Mouse (Mus musculus) limb, embryonic 15.5 days (tissue): Measurements from ENCODE around the gene 2010111I01Rik. TPM values are rescaled to one million over a fixed set of nuclear protein-coding genes. Genes with fewer than 3 reads are reported as not detected.
"Not testable (repeated sequence)": the region's sequence is repeated elsewhere in the genome, so short reads cannot be mapped to it uniquely, and the experiment has no call there.

Experiments used
- ATAC-seq: fragments of 200-750 bp; cut with Nextera tagmentation; 2 replicates; pipeline ENCODE4 v1.8.0; 2017; ENCODE audit warnings: low read depth, moderate TSS enrichment; ENCODE audit not compliant: insufficient number of reproducible peaks, low FRiP score, low TSS enrichment
- H3K27ac ChIP-seq: fragments of 300-500 bp; sonication (generic); 2 replicates; pipeline ENCODE4 v1.5.1; 2015; ENCODE audit warnings: moderate library complexity, mild to moderate bottlenecking, inconsistent platforms
- H3K27me3 ChIP-seq: fragments of 300-500 bp; sonication (generic); 2 replicates; pipeline ENCODE4 v1.6.1; 2015; ENCODE audit warnings: inconsistent platforms
- H3K36me3 ChIP-seq: fragments of 300-500 bp; sonication (generic); 2 replicates; pipeline ENCODE4 v1.6.1; 2015; ENCODE audit warnings: inconsistent platforms
- H3K4me1 ChIP-seq: fragments of 300-500 bp; sonication (generic); 2 replicates; pipeline ENCODE4 v1.6.1; 2015; ENCODE audit warnings: inconsistent platforms
- H3K4me2 ChIP-seq: fragments of 300-500 bp; sonication (generic); 2 replicates; pipeline ENCODE4 v1.6.1; 2015; ENCODE audit warnings: mild to moderate bottlenecking, inconsistent platforms
- H3K4me3 ChIP-seq: fragments of 300-500 bp; sonication (generic); 2 replicates; pipeline ENCODE4 v1.5.1; 2015; ENCODE audit warnings: mild to moderate bottlenecking, inconsistent platforms
- H3K9ac ChIP-seq: fragments of 300-500 bp; sonication (generic); 2 replicates; pipeline ENCODE4 v1.6.1; 2015; ENCODE audit warnings: inconsistent platforms
- H3K9me3 ChIP-seq: fragments of 300-500 bp; sonication (generic); 2 replicates; pipeline ENCODE4 v1.6.1; 2016; ENCODE audit warnings: inconsistent platforms
- WGBS: fragments of 180-500 bp; shearing (Covaris S2); methylation state at CpG from one replicate; pipeline ENCODE4 v1.1.7; 2015; 5-methylcytosine and 5-hydroxymethylcytosine counted together
- polyA plus RNA-seq: library from polyadenylated mRNA; unstranded; fragments of >200 nt; fragmentation: Nextera tagmentation; extraction: Ambion mirVana; gene quantifications from 2 replicates; pipeline ENCODE4 v1.2.1, GENCODE M21; 2015

The 2010111I01Rik gene
- polyA plus RNA-seq, 1 experiment from 2014 or later: 240 TPM

GRCm38 (mm10) chr13:63313247-63313646 lies 348.6 kb downstream of the 2010111I01Rik start:
- Histone ChIP-seq H3K9ac (no peak overlapping the region), H3K4me3 (no peak overlapping the region), H3K9me3 (no peaks in the 10 kb centered on the region), H3K4me1 (peaks cover 17% of the 10 kb centered on the region), H3K27ac (no peak overlapping the region; the same call in 1 of the 2 replicates), H3K36me3 (peaks cover 13% of the 10 kb centered on the region; the same call in 1 of the 2 replicates), H3K27me3 (no peaks in the 10 kb centered on the region), H3K4me2 (no peak overlapping the region)
- ATAC-seq: no peak
- 94% methylated on average over 1 of the region's 1 CpGs for WGBS

- no peak overlapping the region for H3K4me2 ChIP-seq
- peaks cover 11% of the 10 kb centered on the region; the same call in 1 of the 2 replicates for H3K36me3 ChIP-seq
- H3K9ac ChIP-seq: no peak overlapping the region
- no peak for ATAC-seq
- H3K4me1 ChIP-seq: peaks cover 17% of the 10 kb centered on the region
- no peak overlapping the region for H3K4me3 ChIP-seq
- 66% methylated on average over 12 of the region's 12 CpGs for WGBS
- H3K27me3 ChIP-seq: no peaks in the 10 kb centered on the region
- no peaks in the 10 kb centered on the region for H3K9me3 ChIP-seq
- H3K27ac ChIP-seq: no peak overlapping the region
Measured at GRCm38 (mm10) chr13:63313748-63314607, 349.3 kb downstream of the 2010111I01Rik start.

DNA sequence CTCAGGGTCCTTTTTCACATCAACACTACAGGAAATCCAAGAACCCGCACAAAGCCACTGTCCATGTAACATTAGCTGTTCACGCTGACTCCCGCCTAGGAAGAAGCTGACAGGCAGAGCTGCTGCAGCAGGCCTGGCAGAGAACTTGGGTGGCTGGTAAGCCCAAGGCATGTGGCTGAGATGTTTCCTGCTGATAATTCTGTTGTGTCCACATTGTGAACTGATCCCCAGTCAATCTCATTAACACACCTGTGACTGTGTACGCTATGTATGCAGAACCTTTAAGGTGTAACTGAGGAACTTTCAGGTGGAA lies 349.9 kb downstream of the 2010111I01Rik start:
- H3K9me3 ChIP-seq: no peaks in the 10 kb centered on the region
- no peak for ATAC-seq
- H3K27me3 ChIP-seq: no peaks in the 10 kb centered on the region
- H3K9ac ChIP-seq: no peak overlapping the region
- peaks cover 17% of the 10 kb centered on the region for H3K4me1 ChIP-seq
- no peak overlapping the region for H3K4me3 ChIP-seq
- H3K27ac ChIP-seq: no peak overlapping the region
- H3K36me3 ChIP-seq: peaks cover 11% of the 10 kb centered on the region; the same call in 1 of the 2 replicates
- WGBS: 72% methylated on average over 4 of the region's 4 CpGs
- H3K4me2 ChIP-seq: no peak overlapping the region

DNA sequence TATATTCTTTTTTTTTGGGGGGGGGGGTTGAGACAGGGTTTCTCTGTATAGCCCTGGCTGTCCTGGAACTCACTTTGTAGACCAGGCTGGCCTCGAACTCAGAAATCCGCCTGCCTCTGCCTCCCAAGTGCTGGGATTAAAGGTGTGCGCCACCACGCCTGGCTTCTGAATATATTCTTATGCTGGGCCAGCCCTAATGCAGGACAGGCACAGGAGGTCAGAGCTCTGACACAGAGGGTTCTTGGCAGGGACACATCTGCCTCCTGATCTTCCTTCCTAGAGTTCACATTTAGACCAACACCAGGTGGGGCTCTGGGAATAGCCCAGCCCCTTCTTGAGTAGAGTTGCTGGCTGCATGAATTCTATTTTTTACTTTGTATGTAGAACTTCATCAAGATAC lies 350.4 kb downstream of the 2010111I01Rik start:
- 96% methylated on average over 4 of the region's 4 CpGs for WGBS

DNA sequence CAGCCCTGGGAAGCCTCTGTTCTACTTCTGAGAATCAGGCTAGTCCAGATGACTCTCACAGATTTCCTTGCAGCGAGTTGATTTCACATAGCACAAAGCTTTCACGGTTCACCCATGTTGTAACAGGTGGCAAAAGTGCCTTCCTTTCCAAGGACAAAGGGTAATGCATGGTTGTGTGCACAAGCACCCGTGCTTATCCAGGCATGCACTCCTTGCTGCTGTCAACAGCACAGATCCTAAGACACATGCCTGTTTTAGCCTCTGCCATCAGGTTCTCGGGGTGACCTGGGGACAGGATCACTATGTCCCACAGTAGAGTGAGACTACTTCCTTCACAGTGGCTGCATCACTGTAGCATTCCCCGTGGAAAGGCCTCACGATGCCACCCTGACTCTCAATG lies 351.1 kb downstream of the 2010111I01Rik start:
- Histone ChIP-seq H3K27ac (no peak overlapping the region), H3K4me3 (no peak overlapping the region), H3K9me3 (no peaks in the 10 kb centered on the region), H3K27me3 (no peaks in the 10 kb centered on the region), H3K4me1 (peaks cover 17% of the 10 kb centered on the region), H3K4me2 (no peak overlapping the region), H3K9ac (no peak overlapping the region), H3K36me3 (peaks cover 11% of the 10 kb centered on the region; the same call in 1 of the 2 replicates)
- ATAC-seq: no peak
- 81% methylated on average over 6 of the region's 6 CpGs for WGBS

More for the DNA sequence above, 350.4 kb downstream of the 2010111I01Rik start:
- not testable (repeated sequence) for H3K9ac ChIP-seq, H3K27me3 ChIP-seq, H3K27ac ChIP-seq, H3K4me2 ChIP-seq, H3K4me3 ChIP-seq, ATAC-seq, H3K9me3 ChIP-seq
- peaks cover 17% of the 10 kb centered on the region for H3K4me1 ChIP-seq
- peaks cover 11% of the 10 kb centered on the region; the same call in 1 of the 2 replicates for H3K36me3 ChIP-seq

GRCm38 (mm10) chr13:63316407-63316806 lies 351.7 kb downstream of the 2010111I01Rik start:
- Histone ChIP-seq H3K4me2 (no peak overlapping the region), H3K4me3 (no peak overlapping the region), H3K9ac (no peak overlapping the region), H3K9me3 (no peaks in the 10 kb centered on the region), H3K27me3 (no peaks in the 10 kb centered on the region), H3K36me3 (peaks cover 7% of the 10 kb centered on the region; the same call in 1 of the 2 replicates), H3K27ac (no peak overlapping the region), H3K4me1 (peaks cover 19% of the 10 kb centered on the region)
- 87% methylated on average over 5 of the region's 5 CpGs for WGBS
- ATAC-seq: no peak

DNA sequence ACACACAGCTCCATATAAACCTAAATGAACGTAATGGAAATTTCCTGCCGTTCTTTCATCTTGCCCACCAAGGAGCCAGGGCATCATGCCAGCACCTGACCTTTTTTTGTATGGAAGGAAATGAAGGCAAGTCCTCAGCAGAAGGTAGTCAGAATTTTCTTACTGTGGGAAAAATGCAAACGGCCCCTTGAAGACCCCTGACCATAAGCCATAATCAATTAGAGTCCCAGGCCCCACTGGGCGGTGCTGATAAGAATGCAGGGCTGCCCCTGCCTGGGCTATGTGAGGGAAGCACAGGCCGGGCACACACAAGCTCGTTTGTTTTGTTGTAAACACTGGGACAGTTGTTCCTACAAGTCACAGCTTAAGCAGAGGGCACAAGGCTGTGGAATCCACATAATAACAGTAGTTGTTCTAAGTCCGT lies 353.0 kb downstream of the 2010111I01Rik start:
- Histone ChIP-seq H3K4me2 (no peak overlapping the region), H3K27me3 (no peaks in the 10 kb centered on the region), H3K4me3 (no peak overlapping the region), H3K27ac (0 out of 2 replicates have a peak overlapping the region, but pooled peaks have one; percentile 48), H3K36me3 (peaks cover 3% of the 10 kb centered on the region; the same call in 1 of the 2 replicates), H3K9ac (no peak overlapping the region), H3K9me3 (no peaks in the 10 kb centered on the region), H3K4me1 (peaks cover 24% of the 10 kb centered on the region)
- WGBS: 42% methylated on average over 7 of the region's 7 CpGs
- no peak for ATAC-seq

DNA sequence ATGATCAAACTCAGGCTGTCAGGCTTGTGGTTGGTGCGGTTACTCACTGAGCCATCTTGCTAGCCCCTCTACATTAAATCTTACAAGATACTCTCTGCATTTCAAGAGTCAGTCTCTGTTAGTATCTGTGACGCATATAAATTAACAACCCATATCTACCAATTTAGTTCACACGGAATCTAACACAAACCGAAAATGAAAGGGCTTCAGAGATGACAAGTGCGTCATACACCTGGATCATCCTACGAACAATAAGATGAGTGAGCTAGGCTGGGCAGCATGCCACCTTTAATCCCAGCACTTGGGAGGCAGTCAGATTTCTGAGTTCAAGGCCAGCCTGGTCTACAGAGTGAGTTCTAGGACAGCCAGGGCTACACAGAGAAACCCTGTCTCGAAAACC lies 355.1 kb downstream of the 2010111I01Rik start:
- H3K36me3 ChIP-seq: peaks cover 3% of the 10 kb centered on the region; the same call in 1 of the 2 replicates
- no peaks in the 10 kb centered on the region for H3K27me3 ChIP-seq
- ATAC-seq: no peak
- no peak overlapping the region for H3K4me2 ChIP-seq
- H3K4me1 ChIP-seq: peaks cover 37% of the 10 kb centered on the region
- 94% methylated on average over 7 of the region's 7 CpGs for WGBS
- H3K9me3 ChIP-seq: no peaks in the 10 kb centered on the region
- H3K4me3 ChIP-seq: no peak overlapping the region
- H3K9ac ChIP-seq: no peak overlapping the region
- H3K27ac ChIP-seq: no peak overlapping the region

GRCm38 (mm10) chr13:63321689-63322088 lies 357.0 kb downstream of the 2010111I01Rik start:
- H3K4me1 ChIP-seq: peaks cover 42% of the 10 kb centered on the region
- WGBS: 72% methylated on average over 5 of the region's 5 CpGs

DNA sequence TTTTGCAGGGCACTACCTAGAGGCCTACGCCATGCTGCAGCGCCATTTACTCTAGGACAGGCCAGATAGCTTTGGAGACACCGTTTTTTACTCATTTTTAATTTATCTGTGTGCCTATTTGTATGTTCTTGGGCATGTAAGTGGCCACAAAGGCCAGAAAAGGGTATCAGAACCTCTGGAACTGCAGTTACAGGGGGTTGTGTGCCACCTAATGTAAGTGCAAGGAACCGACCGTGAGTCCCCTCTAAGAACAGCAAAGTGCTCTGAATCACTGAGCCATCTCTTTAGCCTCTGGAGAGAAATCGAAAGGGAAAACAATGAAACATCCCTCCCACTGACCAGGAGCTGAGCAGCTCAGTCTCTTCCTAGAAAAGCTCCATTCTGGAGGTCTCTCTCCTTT lies 358.1 kb downstream of the 2010111I01Rik start:
- no peak overlapping the region for H3K4me2 ChIP-seq
- no peaks in the 10 kb centered on the region for H3K27me3 ChIP-seq
- no peaks in the 10 kb centered on the region for H3K36me3 ChIP-seq
- no peak overlapping the region for H3K27ac ChIP-seq
- H3K9ac ChIP-seq: no peak overlapping the region
- H3K4me3 ChIP-seq: no peak overlapping the region
- no peaks in the 10 kb centered on the region for H3K9me3 ChIP-seq
- WGBS: 85% methylated on average over 6 of the region's 6 CpGs
- H3K4me1 ChIP-seq: peaks cover 34% of the 10 kb centered on the region
- ATAC-seq: no peak

More at GRCm38 (mm10) chr13:63321689-63322088, 357.0 kb downstream of the 2010111I01Rik start:
- Histone ChIP-seq H3K4me2 (no peak overlapping the region), H3K4me3 (no peak overlapping the region), H3K27ac (no peak overlapping the region), H3K27me3 (no peaks in the 10 kb centered on the region), H3K9ac (no peak overlapping the region), H3K9me3 (no peaks in the 10 kb centered on the region), H3K36me3 (no peaks in the 10 kb centered on the region)
- no peak for ATAC-seq

DNA sequence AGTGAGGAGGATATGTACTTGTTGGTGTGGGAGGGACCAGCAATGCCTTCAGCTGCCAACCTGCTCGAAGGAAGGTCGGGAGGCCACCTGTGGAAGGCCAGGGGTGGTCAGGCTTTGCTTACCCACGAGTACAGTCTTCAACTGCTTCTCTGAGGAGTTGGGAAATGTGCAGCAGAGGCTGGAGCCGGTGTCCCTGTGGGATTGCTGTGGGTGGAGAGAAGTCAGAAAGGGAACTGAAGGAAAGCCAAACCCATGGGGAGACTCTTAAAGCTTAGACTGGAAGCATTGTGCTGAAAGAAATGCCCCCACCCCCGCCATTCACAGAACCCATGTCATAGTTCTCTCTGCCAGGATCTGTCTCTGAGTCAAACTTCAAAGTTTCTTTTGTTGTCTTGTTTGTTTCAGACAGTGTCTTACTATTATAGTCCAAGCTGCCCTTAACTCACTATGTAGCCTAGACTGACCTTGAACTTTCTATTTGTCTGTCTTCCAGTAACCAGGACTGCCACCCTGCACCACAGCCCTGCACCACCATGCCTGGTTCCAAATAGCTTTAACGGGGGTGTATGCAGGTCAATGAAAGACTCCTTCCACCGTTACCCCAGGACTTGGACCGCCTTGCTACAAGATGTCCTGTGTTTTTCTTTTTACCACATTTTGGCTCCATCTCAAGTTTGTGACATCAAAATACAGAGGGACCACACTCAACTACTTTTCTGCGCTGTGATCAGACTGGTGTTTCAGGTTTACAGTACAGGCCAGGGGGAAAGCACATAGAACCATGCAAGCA lies 358.8 kb downstream of the 2010111I01Rik start:
- Histone ChIP-seq H3K9ac (no peak overlapping the region), H3K9me3 (no peaks in the 10 kb centered on the region), H3K4me3 (no peak overlapping the region), H3K4me1 (peaks cover 32% of the 10 kb centered on the region), H3K36me3 (no peaks in the 10 kb centered on the region), H3K27me3 (no peaks in the 10 kb centered on the region), H3K27ac (peak overlapping the region; percentile 55), H3K4me2 (no peak overlapping the region)
- 61% methylated on average over 9 of the region's 9 CpGs for WGBS
- no peak for ATAC-seq

DNA sequence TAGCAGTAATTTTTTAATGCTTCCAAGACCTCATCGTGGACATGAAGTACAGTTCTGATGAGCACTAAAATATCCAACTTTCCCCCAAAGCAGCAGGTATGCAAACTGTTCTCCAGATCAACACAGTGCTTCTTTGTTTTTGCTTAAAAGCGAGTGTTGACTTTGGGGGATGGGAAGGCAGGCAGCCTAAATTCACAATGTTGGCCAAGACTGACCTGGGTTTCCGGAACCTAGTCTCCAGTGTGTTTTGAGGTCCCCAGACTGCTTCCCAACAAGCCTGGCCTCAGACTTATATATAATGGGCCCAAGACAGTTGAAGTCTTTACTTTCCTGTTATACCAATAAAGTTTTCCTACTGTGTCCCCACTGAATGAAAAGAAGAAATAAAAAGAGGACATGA lies 359.6 kb downstream of the 2010111I01Rik start:
- H3K27me3 ChIP-seq: no peaks in the 10 kb centered on the region
- no peak overlapping the region for H3K4me3 ChIP-seq
- no peak for ATAC-seq
- H3K9me3 ChIP-seq: no peaks in the 10 kb centered on the region
- peaks cover 35% of the 10 kb centered on the region for H3K4me1 ChIP-seq
- WGBS: 64% methylated on average over 3 of the region's 3 CpGs
- peak overlapping the region; percentile 55 for H3K27ac ChIP-seq
- no peaks in the 10 kb centered on the region for H3K36me3 ChIP-seq
- H3K4me2 ChIP-seq: no peak overlapping the region
- no peak overlapping the region for H3K9ac ChIP-seq
